Mouse (Mus musculus) testis, adult 2 months (tissue): ENCODE measurements around the gene Nufip1. TPM values are rescaled to one million over a fixed set of nuclear protein-coding genes. Genes with fewer than 3 reads are reported as not detected.
"Not testable (repeated sequence)": the region's sequence is repeated elsewhere in the genome, so short reads cannot be mapped to it uniquely, and the experiment has no call there.

Experiments
- H3K27ac ChIP-seq: fragments of 200-500 bp; 2 replicates; pipeline ENCODE4 v1.5.1; 2012; ENCODE audit warnings: low read depth, low read length; ENCODE audit not compliant: control insufficient read depth, insufficient read depth
- H3K27me3 ChIP-seq: fragments of 200-500 bp; 2 replicates; pipeline ENCODE4 v1.6.1; 2012; ENCODE audit warnings: mild to moderate bottlenecking, low read length, moderate library complexity; ENCODE audit not compliant: control insufficient read depth, insufficient read depth
- H3K36me3 ChIP-seq: fragments of 200-500 bp; 2 replicates; pipeline ENCODE4 v1.6.1; 2012; ENCODE audit warnings: mild to moderate bottlenecking, low read length; ENCODE audit not compliant: control insufficient read depth, insufficient read depth
- H3K4me1 ChIP-seq: fragments of 200-500 bp; 2 replicates; pipeline ENCODE4 v1.6.1; 2012; ENCODE audit warnings: low read length; ENCODE audit not compliant: control insufficient read depth, insufficient read depth
- H3K4me3 ChIP-seq: fragments of 200-500 bp; 2 replicates; pipeline ENCODE4 v1.5.1; 2012; ENCODE audit warnings: low read depth, mild to moderate bottlenecking, low read length, moderate library complexity, mixed read lengths; ENCODE audit not compliant: control insufficient read depth
- CTCF ChIP-seq: fragments of 200-500 bp; IDR thresholded peaks from 2 replicates; pipeline ENCODE4 v1.5.1; 2012; ENCODE audit warnings: low read depth, mild to moderate bottlenecking, inconsistent platforms, low read length, moderate library complexity; ENCODE audit not compliant: control insufficient read depth, insufficient read depth, insufficient replicate concordance
- POLR2A ChIP-seq: fragments of 200-500 bp; IDR thresholded peaks from 2 replicates; pipeline ENCODE4 v1.6.1; 2012; ENCODE audit warnings: low read depth, mild to moderate bottlenecking, inconsistent platforms, low read length, moderate library complexity; ENCODE audit not compliant: control insufficient read depth
- polyA plus RNA-seq: library from polyadenylated mRNA; depleted of rRNA; stranded (reverse); fragments of >200 nt; gene quantifications from 2 replicates; pipeline ENCODE4 v1.2.3, GENCODE M21; 2012

The Nufip1 gene
- polyA plus RNA-seq, 1 experiment, result 2.7 TPM

GRCm38 (mm10) chr14:76151011-76151410 lies 40.3 kb downstream of the Nufip1 start:
- no peaks in the 10 kb centered on the region for H3K36me3 ChIP-seq
- H3K4me3 ChIP-seq, result no peak overlapping the region
- no peak for TF ChIP-seq POLR2A
- no peak for TF ChIP-seq CTCF
- H3K4me1 ChIP-seq, result peaks cover 18% of the 10 kb centered on the region
- no peak overlapping the region for H3K27ac ChIP-seq
- H3K27me3 ChIP-seq, result no peaks in the 10 kb centered on the region

DNA sequence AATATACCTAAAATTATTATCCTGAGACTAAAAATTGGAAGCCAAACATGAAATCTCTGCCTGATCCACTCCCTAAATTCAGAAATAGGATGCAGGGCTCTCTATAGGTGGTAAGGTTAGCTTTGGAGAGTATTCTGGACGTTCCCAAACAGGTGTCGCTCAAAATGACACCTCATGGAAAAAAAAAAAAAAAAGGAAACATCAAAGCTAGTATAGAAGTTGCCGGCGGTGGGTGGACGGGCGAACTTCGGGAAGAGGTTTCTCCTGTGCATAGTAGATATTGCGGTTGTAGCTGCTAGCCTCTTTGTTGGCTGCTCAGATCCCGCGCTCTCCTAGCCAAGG lies 41.1 kb downstream of the Nufip1 start:
- peak overlapping the region; percentile 83 for H3K4me3 ChIP-seq
- peaks cover 18% of the 10 kb centered on the region for H3K4me1 ChIP-seq
- TF ChIP-seq POLR2A (no peak), CTCF (no peak)
- no peaks in the 10 kb centered on the region for H3K36me3 ChIP-seq
- peak overlapping the region; percentile 12; the same call in 1 of the 2 replicates for H3K27ac ChIP-seq
- no peaks in the 10 kb centered on the region for H3K27me3 ChIP-seq

GRCm38 (mm10) chr14:76152162-76153002 lies 41.7 kb downstream of the Nufip1 start:
- Histone ChIP-seq H3K27me3 (no peaks in the 10 kb centered on the region), H3K4me1 (peaks cover 18% of the 10 kb centered on the region), H3K27ac (peak overlapping the region; percentile 94), H3K4me3 (peak overlapping the region; percentile 83), H3K36me3 (no peaks in the 10 kb centered on the region)
- TF ChIP-seq CTCF (peak; percentile 23; the same call in 1 of the 2 replicates), POLR2A (peak; percentile 75; the same call in 1 of the 2 replicates)

DNA sequence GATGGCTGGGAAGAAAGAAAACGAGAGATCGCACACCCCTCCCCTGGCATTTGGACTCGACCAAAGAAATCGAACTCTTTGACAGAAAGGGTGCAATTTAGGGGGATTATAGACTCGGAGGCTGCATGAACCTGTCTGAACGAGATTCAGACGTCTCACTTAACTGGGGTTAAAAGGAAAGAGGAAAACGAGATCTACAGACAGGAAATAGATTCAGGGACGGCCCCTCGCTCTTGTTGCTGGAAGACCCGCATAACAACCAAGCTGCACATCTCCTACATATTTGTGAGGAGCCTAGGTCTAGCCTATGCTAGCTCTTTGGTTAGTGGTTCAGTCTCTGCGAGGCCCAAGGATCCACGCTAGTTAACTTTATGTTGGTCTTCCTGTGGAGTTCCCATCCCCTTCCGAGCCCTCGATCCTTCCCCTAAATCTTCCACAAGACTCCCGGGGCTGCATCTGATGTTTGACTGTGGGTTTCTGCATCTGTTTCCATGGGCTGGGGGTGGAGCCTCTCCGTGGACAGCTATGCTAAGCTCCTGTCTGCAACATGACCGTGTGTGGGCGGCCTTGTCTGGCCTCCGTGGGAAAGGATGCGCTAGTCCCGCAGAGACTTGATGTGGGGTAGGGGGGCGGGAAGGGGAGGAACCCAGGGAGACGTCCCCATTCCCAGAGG lies 42.4 kb downstream of the Nufip1 start:
- Histone ChIP-seq H3K4me3 (peak overlapping the region; percentile 83), H3K27me3 (no peaks in the 10 kb centered on the region), H3K4me1 (peaks cover 18% of the 10 kb centered on the region), H3K27ac (peak overlapping the region; percentile 18), H3K36me3 (no peaks in the 10 kb centered on the region)
- TF ChIP-seq POLR2A, result no peak
- no peak for TF ChIP-seq CTCF

- H3K27ac ChIP-seq, result no peak overlapping the region
Observed at GRCm38 (mm10) chr14:76153828-76154227, 43.1 kb downstream of the Nufip1 start.

GRCm38 (mm10) chr14:76158192-76158785 lies 47.6 kb downstream of the Nufip1 start:
- Histone ChIP-seq H3K4me1 (peaks cover 1% of the 10 kb centered on the region), H3K27me3 (no peaks in the 10 kb centered on the region), H3K36me3 (no peaks in the 10 kb centered on the region), H3K4me3 (no peak overlapping the region), H3K27ac (peak overlapping the region; percentile 80)
- TF ChIP-seq CTCF, result no peak
- no peak for TF ChIP-seq POLR2A

More at GRCm38 (mm10) chr14:76153828-76154227, 43.1 kb downstream of the Nufip1 start:
- no peaks in the 10 kb centered on the region for H3K36me3 ChIP-seq
- H3K4me1 ChIP-seq, result peaks cover 18% of the 10 kb centered on the region
- no peak overlapping the region for H3K4me3 ChIP-seq
- TF ChIP-seq POLR2A (no peak), CTCF (no peak)
- no peaks in the 10 kb centered on the region for H3K27me3 ChIP-seq

- not testable (repeated sequence) for H3K4me3 ChIP-seq, H3K27ac ChIP-seq, H3K36me3 ChIP-seq, H3K27me3 ChIP-seq
- H3K4me1 ChIP-seq, result peaks cover 12% of the 10 kb centered on the region
Observed at GRCm38 (mm10) chr14:76160580-76160979, 49.9 kb downstream of the Nufip1 start.
